Mouse (Mus musculus): ENCODE results near the gene Mfsd12. TPM values are rescaled to one million over a fixed set of nuclear protein-coding genes. Genes with fewer than 3 reads are reported as not detected.

The Mfsd12 gene
- polyA plus RNA-seq, 1 experiment, result 12.1 TPM

DNA sequence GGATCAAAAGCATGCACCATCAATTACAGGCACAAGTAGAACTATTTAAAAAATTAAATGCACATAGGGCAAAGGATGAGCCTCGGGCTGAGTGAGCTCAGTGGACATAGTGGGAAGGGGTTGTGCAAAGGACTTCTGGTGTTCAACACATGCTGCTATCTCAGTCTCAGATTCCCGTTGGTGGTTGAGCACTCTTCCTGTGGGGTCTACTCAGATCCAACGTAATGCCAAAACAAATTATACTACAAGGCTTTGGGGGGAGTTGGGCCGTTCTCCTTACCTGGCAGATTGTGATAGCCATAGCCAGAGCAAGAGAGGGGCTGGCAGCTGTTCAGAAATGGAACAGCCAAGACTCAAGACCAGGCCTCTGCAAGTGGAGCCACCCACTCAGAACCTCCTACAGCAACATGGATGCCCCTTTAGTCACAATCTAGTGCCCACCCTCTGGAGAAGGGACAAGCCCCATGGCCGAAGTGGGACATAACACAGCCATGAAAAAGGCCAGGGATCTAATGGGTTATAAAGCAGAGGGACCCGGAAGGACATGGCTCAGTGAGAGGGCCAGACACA lies 22.6 kb downstream of the Mfsd12 start:
- DNase-seq (ENCODE audit: low spot score), result no peak

DNA sequence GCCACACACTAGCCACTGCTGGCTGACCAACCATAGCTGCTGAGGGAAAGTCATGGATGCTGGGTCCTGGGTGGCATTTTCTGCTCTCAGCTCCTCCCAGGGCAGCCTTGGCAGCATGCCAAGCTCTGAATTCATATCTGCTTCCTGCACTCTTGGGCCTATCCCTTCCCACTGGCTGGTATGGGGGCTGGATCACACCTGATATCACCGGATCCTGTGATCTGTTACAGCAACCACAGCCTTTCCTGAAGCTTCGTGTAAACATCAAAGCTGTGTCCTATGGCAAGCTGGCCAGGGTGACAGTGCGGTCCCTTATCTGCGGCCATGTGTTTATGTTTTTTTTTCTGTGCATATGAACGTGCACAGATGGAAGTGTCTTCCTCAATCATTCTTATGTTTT lies 24.7 kb downstream of the Mfsd12 start:
- DNase-seq (ENCODE audit: low spot score), result no peak

DNA sequence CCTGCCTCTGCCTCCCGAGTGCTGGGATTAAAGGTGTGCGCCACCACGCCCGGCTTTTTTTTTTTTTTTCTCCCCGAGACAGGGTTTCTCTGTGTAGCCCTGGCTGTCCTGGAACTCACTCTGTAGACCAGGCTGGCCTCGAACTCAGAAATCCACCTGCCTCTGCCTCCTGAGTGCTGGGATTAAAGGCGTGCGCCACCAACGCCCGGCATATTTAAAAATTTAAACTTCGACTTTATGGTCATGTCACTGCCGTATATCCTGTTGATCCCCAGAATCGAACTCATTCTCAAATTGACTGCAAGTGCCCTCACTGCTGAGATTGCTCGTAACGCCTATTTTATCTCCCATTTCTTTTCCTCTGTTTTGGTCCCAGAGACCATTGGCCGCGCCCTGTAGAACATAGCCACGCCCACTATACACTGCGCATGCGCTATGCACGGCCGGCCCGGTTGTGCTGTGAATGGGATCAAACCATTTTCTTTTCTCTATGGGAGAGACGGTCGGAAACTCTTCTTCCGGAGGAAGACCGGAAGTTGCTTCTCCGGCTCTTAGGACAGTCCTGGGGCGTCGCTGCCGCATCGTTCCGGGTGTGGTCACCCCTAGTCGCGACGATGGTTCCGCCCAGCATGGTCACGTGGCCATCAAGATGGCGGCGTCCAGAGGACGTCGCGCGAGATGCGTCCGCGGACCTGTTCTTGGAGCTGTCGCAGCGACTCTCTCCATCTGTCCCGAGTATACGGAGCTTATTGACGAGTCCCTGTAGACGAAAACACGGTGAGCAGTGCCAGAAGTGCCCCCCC lies 26.7 kb downstream of the Mfsd12 start, which contains the start of the genes Dohh and Gm48551:
Gene Dohh (plus strand): TSS at position 627 of the 803 bp plus-strand sequence.
Gene Gm48551 (plus strand): TSS at position 665 of the 803 bp plus-strand sequence.
- peak; percentile 96 for DNase-seq (ENCODE audit: low spot score)

DNA sequence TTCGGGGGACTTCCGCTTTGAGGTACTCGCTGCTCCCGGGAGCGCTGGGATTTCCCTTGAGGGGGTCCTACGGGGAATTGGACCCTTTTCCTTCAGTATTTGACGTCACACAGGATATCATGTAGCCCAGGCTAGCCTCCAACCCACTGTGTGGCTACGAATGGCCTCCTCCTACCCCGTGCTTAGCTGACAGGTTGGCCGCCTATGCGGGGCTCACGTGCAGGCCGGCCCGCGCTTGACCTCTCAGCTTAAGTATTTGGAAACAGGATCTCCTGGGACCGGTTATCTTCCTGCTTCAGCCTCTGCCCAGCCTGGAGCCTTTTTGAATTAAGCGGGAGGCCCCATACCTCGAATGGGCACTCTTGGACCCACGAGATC lies 27.3 kb downstream of the Mfsd12 start:
- DNase-seq (ENCODE audit: low spot score), result no peak

DNA sequence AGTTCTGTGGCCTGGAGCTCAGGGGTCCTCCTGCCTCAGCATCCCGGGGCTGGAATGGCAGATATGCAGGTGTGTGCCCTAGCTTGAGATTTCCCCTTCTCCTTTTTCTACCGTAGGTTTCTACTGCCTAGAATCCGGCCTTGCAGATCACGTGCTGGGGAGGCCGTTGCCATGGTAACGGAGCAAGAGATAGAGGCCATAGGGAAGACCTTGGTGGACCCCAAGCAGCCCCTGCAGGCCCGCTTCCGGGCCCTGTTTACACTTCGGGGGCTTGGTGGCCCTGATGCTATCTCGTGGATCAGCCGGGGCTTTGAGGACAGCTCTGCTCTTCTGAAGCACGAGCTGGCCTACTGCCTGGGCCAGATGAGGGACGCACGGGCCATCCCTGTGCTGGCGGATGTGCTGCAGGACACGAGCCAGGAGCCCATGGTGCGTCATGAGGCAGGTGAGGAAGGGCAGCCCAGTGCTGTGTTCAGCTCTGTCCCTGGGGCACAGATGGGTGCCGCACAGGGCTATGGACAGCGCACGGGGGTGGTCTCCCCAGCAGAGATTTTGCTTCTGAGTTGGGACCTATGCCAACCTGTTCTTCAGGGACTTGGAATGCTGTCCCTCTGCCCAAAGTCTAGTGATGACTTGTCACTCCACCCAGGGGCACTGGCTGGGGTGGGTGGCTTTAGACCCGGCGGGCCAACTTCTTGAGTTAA lies 28.5 kb downstream of the Mfsd12 start:
- no peak for DNase-seq (ENCODE audit: low spot score)

DNA sequence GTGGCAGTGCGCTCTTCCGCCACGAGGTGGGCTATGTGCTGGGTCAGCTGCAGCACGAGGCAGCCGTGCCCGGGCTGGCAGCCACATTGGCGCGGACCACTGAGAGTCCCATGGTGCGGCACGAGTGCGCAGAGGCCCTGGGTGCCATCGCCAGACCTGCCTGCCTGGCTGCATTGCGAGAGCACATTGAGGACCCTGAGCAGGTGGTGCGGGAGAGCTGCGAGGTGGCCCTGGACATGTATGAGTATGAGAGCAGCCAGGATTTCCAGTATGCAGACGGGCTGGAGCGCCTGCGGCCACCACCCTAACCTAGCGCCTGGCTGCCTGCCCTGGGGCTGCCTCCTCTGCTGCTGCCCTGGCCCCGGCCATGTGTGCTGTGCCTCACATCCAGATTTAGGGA lies 30.4 kb downstream of the Mfsd12 start:
- DNase-seq (ENCODE audit: low spot score), result no peak

DNA sequence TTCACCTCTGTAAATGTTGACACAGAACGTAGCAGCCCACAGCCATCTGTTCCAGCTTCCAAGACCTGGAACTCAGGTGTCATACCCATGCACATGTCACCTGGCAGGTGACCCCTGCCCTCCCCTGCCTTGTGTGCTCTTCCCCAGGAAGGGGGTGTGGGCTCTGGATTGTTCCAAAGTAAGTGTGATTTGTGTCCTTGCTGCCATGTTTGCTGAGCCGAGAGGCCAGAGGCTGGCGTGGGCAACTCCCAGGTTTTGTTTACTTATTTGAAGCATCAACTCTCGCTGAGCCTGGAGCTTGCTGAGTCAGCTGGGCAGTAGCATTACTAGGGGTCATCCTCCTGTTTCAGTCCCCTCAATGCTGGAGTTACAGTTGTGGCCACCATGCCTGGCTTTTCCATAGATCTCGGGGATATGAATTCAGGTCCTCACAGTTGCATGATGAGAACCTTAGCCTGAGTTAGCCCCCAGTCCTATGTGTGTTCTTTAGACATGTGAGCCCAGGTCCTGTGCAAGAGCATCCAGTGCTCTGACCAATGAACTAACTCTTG lies 31.3 kb downstream of the Mfsd12 start, which contains the start of gene Gm48552:
Gene Gm48552 (plus strand): TSS at position 501 of the 551 bp plus-strand sequence.
- DNase-seq (ENCODE audit: low spot score), result no peak

DNA sequence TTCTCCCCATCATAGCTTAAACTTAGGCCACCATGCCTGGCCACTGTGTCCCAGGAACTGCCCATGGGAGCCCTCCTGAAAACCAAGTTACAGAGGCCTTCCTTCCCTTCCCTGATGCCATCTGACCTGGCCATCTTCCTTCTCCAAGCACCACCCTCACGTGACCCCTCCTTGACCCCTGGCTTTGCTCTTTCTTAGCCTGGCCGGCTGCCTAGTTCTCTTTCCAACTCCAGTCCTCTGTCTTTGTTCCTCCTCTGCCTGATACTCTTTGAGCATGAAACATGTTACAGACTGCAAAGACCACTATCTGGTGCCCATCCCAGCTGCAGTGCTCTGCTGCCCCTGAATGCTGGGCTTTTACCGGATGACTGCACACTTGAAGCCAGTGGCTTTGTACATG lies 32.1 kb downstream of the Mfsd12 start:
- no peak for DNase-seq (ENCODE audit: low spot score)

DNA sequence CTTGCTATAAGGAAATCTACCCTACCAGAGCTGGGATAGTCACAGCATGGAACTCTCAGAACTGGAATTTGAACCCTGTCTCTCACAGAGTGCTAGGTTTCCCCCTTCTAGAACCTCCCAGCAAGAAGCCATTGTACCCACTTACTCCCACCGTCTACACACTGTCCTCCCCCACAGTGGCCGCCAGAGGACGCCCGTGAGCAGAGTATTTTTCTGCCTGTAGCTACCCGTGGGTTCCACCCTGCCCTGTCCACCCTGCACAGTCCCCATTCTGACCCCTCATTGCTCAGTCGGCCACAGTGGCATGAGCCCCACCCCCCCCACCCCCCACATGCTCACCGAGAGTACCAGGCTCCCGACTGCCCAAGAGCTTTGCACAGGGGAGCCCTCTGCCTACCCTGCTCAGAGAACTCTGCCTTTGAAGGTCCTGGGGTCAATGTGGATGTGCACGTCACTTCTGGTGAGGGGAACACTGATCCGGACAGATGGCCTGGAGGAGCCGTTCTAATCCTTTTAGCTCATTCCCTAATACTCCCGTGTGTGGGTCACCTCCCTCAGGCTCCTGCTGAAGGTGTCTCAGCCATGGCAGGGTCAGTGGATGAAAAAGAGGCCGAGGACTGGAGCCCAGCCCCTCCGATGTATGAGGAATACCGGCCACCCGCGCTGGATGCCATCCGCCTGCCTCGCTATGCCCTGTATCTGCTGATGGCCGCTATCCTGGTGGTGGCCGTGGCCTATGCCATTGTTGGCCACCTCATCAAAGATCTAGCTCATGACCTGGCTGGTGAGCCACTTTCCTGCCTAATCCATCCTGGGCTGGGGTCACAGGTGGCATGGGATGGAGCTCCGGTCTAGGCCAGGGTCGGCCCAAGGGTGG lies 32.7 kb downstream of the Mfsd12 start:
- DNase-seq (ENCODE audit: low spot score), result peak; percentile 59

DNA sequence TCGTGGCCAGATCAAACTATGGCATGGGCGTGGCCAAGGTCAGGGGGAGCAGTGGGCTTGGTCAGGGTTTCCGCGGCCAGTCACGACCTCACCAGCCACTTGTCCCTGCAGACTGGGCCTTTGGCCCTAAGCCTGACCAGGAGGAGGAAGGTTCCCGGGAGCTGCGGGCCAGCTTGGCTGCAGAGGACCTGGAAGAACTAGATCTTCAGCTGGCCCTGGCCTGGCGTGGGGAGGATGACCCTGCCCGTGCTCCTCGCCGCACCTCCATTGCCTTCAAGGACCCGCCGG lies 33.3 kb downstream of the Mfsd12 start:
- no peak for DNase-seq (ENCODE audit: low spot score)

DNA sequence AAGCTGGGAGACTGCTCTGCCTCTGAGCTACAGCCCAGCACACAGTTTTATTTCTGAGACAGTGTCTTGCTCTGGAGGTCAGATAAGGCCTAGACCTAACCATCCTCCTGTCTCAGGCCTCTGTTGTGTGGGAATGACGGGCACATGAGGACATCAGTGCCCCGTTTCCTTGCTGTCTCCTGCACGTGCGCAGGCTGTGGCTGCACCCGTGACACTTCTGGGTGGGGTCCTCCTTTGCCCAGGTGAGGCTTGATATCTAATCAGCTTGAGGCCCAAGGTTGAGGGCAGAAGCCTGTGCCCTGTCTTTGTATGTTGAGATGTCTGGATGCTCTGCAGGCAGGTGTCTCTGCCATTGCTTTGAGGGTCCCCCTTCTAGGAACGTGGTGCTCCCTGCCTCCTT lies 35.0 kb downstream of the Mfsd12 start:
- DNase-seq (ENCODE audit: low spot score), result no peak

DNA sequence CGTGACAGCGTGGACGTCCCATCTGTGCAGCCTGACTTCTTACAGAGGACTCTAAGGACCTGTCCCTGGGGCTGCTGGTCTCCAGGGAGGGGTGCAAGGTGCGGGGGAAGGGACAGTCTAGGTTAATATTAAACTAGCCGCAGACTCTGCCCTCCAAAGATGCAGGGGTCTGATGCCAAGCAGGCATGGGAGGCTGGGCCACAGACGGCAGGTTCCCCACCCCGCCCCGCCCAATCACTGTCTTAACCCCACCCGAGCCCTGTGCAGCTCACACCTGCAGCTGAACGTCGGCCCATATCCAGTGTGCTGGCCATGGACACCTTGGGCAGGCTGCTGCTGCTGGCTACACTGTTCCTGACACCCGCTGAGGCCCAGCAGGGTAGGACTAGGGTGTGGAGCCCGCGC lies 35.5 kb downstream of the Mfsd12 start, which contains the start of gene Smim24:
Gene Smim24 (plus strand): TSS at position 271 of the 405 bp plus-strand sequence.
- DNase-seq (ENCODE audit: low spot score), result no peak

DNA sequence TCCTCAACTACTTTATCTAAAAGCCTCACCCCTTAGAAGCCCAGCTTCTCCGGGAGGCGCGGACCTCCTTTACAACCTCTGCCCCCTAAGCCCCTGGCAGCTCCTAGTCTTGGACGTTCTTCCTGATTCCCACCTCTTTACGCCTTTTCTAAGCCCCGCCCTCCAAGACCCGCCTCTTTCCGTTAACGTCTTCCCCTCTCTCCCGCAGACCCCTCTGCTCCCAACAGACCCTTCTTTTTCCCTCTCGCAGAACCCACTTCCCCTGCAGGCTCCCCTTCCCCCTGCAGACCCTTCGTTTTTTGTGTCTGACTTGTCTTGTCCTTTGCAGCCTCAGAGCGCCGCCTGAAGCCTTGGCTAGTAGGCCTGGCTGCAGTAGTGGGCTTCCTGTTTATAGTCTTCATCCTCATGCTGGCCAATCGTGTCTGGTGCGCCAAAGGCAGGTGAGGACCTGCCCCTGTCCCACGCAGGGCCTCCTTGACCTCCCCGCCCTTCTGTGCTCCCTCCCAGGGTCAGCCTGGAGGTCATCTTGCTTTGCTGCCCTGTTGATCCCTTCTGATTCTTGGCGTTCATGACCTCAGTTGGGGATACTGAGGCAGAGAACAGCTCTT lies 36.3 kb downstream of the Mfsd12 start:
- no peak for DNase-seq (ENCODE audit: low spot score)

DNA sequence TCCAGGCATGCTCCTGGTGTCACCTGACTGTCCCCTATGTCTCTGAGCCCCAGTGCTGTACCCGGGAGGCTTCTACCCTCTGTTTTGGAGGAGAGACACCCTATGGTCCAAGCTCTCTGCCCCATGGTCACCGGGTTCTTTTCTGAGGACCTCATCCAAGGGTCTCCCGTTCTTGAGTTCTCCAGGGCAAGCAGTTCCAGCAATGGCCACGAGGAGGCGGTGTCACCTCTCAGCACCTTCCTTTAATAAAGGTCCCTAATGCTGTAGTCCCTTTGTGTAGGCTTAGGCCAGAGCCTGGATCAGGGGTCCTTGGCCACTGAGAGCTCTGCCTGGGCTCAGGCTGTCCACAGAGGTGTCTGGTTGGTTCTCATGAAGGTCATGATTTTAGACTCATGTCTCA lies 37.8 kb downstream of the Mfsd12 start:
- no peak for DNase-seq (ENCODE audit: low spot score)

DNA sequence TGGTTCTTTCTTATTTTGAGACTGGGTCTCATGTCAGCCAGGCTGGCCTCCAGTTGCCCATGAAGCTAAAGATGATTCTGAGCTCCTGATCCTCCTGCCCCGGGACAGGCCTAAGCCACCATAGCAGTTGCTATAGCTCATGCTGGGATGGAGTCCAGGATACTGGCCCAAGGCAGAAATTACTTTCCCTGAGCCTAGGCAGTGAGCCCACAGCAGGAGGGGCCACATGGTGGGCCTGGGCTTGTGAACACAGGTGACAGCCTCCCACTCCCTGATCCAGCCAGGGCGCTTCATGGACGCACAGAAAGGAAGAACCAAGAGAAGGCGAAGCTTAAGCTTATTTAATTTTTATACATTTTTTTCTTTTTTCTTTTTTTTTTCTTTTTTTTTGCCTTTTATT lies 38.6 kb downstream of the Mfsd12 start:
- no peak for DNase-seq (ENCODE audit: low spot score)

DNA sequence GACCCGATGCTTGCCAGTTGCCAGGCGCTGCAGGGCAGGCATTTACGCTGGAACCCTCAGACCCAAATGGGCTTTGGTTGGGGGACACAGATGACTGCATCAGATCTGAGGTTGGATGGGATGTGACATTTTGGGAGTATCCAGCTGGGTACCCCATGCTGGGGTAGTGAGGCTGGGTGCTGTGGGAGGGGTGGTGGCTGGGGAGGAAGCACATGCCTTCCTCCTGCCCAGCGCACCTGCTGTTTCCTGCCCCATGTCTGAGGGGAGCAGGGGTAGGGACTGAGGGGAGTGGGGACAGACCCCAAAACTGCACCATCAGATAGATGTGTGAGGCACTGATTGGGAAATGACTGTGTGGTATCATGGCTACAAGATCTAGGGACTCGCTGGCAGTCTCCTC lies 39.5 kb downstream of the Mfsd12 start:
- no peak for DNase-seq (ENCODE audit: low spot score)

DNA sequence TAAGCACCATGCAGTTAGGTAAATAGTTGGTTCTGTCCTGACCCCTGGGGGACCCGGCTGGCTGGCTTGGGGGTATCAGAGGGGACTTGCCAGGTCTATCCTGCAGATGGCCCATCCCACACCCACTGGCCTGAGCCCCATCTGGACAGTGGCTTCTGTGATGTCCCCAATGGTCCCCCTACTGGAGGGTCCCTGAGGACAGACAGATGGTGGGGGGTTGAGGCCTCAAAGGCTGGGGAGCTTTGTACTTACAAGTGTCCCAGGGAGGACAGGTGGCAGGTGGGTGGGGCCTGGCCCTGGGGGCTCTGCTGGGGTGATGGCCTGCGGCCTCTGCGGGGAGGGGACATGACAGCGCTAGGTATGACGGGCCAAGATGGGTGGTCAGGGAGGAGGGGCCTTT lies 42.0 kb downstream of the Mfsd12 start:
- no peak for DNase-seq (ENCODE audit: low spot score)

DNA sequence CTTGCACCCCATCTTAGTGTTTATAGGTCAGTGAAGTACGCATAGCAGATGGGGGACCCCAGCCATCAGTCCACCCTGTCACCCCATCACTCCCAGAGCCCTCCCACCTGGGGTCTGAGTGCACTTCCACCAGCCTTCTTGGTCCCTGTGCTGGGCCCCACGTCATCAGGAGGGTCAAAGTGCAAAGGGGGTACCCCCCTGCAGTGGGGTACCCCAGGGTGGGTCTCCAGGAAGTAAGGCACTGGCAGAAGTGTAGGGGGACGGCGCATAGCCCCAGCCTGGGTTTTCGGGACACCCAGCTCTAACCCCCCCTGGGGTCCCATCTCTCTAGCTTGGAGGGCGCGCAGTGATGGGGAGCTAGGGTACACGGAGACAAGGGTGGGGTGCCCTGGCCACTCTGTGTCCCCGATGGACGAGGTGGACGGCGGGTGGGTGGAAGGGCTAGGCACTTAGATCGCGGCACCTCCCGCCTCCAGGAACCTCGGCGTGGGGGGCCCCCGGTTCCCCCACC lies 42.6 kb downstream of the Mfsd12 start:
- no peak for DNase-seq (ENCODE audit: low spot score)

DNA sequence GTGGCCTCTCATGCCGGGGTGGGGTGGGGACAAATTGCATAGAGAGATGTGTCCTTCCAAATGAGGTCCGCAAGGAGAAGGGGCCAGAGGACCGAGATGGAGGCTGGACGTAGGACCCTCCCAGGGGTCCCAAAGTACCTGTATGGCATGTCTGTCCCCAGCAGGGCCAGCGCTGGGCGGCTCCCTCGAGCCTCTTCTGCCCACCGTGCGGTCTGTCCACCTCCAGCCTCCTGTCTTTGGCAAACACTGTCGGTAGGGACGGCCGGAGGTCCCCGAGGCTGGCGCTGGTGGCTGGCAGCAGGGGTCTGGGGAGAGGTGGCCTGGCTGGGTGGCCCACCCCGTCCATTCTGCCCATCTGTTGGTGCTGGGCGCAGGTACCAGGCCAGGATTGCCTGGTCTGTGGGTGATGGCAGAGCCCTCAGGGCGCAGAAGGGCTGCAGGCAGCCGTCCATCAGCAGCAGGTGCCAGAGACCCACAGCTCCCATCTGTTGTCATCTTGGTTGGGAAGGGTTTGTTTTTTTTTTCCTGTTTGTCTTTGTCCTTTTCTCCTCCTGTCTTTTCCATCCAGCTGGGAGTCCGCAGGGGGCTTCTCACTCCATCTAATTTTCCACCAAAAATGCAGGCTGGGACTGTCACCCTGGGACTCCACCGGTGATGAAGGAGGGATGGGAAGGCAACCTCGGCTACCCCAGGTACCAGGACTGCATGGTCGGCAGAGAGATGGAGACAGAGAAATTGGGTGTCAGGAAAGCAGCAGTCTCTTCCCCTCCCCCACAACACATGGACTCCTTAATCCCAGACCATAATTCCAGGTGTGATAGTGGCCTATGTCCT lies 43.3 kb downstream of the Mfsd12 start:
- no peak for DNase-seq (ENCODE audit: low spot score)

DNA sequence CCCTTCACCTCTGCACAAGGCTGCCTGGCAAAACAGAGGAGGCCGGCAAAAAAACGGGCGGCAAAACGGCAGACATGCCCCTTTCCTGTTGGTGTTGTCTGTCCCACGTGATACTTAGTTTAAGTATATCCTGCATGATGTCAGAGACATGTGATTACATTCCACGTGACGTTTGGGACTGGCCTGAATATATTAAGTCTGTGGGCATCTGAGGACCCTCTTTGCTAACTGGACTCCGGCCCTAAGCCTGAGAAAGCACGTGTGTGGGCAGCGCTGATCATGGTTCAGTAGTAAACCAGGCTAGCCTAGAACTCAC lies 43.9 kb downstream of the Mfsd12 start:
- DNase-seq (ENCODE audit: low spot score), result no peak
